Mouse (Mus musculus) gastrocnemius, postnatal 25 days (tissue): Measurements from ENCODE around the gene Lrch1. TPM values are rescaled to one million over a fixed set of nuclear protein-coding genes. Genes with fewer than 3 reads are reported as not detected.

Experiments
- DNase-seq: peaks from one replicate; pipeline ENCODE4 v3.0.0; 2022
- total RNA-seq, 2 experiments: library from RNA; stranded (reverse); gene quantifications; 1 replicate in 1 of 2; 2 replicates in 1 of 2; pipeline ENCODE4 v1.2.3; 2021

Gene Lrch1
- total RNA-seq, 2 experiments from 2014 or later = 4.1 to 4.2 TPM

DNA sequence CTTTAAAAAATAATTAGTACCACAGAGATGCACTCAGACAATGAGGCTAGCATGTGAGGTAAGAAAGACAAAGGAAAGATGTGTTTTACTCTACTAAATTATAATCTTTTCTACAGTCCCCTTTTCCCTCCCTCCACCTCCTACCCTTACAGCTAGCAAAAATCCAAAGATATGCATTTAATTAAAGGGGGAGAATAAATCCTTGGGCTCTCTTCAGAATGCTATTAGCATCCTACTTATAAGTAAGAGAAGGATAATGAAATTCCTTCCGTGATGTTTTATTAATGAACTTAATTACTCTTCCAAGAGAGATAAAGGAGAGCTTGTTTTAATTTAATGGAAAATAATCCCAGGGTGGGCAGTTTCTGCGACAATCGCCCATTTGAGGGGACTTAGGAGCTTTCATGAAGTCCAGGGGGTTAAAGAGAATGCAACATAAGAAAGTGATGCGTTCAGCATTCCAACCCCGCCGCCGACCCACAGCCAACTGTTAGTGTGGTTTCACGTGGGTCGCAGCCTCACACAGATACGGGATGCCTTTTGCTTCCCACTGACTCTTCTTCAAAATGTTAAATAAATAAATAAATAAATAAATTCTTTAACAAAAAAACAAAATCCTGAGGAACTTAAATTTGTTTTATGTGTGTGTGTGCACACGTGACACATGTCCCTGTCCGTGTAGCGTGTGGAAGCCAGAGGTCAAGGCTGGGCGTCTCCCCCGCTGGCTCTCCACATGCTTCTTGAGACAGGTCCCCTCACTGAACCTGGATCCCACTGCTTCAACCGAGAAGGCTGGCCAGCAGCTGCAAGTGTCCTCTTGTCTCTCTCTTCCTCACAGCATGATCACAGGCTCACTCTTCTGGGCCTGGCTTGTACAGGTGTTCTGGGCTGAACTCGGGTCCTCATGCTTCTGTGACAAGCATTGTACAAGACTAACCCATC lies 132.6 kb downstream of the Lrch1 start:
- no peak for DNase-seq

DNA sequence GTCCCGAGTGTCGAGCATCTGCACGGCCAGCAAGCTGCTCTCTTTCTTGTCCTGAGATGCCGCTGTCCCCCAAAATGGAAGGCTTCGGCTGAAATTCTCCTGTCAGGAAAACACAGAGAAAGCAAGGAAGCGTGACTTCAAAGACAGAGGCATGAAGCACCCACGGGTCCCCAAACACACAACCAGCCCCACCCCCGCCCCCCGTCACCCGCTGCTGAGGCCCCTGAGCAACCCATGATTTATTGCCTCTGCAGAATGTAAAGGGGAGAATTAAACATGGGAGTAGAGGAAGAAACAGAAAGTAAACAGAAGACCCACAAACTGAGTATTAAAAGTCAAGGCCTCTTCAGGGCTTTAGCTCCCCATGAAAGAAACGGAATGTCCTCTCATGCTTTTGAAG lies 136.1 kb downstream of the Lrch1 start:
- DNase-seq = no peak

DNA sequence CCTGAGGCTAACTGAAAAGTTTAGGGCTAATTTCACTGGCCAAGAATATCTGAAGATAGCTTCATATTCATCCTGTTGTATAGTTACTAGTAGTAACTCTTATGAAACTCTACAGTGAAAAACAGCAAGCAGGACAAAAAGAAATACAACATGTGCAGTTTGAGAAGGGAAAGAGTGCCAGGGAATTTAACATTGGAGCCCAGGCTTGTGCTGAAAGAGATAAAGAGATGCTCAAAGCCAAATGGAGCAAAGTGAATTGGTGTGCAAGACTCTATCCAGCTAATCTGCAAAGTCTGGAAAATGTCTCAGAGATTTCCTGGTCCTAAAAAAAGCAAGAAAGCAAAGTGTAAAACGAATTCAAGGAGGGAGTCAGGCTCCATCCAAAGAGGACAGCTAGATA lies 145.7 kb downstream of the Lrch1 start:
- DNase-seq = no peak

DNA sequence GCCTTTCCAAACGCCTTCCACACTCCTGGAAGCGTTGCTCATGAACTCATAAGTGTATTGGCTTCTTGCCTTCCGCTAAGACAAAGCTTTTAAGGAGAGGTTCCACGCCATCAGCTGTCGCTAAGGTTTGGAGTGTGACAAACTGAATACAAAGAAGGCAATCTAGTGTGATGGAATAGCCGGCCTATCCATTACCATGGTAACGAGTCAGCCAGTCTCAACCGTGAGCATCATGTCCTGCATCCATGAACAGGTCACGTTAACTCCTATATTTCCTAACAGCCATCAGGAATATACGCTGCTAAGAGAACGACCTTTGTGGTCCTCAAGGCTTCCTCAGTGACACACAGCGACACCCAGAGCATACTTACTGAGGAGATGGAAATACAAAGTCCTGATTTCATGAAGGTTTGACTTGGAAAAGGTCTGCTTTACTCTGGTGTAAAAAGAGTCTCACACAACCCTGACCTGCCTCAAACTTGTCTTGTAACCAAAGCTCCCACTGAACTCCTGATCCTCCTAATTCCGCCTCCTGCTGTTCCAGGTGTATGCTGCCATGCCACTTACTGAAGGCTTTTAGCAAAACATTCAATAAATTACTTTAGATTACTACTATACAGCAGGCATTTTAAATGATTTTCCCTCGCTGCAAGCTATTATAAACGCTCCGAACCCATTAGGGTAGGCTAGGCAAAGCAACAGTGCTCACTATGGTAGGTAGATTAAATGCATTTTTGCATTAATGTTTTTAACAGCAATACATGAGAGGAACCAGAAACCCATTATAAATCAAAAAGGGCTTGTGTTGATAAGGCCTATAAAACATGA lies 149.4 kb downstream of the Lrch1 start:
- DNase-seq = no peak

GRCm38 (mm10) chr14:74797386-74798062 lies 150.2 kb downstream of the Lrch1 start:
- DNase-seq = no peak

DNA sequence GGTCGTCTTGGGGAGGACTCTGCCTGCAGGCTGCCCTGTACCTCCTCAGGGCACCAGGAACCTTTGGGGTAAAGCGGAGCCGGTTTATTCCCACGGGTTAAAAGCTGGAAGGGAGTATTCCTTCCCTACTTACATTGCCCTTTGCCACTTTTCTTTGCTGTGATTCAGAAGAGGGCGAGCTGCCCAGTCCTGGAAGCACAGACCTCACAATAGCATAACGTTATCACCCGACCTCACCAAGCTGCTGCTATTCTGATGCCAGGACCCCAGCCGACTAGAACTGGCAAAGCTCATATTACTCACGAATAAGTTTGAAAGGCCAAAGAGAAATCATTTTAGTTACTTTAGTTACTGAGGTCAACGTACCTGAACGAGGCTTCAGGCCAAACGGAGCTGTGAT lies 152.7 kb downstream of the Lrch1 start:
- DNase-seq = no peak

DNA sequence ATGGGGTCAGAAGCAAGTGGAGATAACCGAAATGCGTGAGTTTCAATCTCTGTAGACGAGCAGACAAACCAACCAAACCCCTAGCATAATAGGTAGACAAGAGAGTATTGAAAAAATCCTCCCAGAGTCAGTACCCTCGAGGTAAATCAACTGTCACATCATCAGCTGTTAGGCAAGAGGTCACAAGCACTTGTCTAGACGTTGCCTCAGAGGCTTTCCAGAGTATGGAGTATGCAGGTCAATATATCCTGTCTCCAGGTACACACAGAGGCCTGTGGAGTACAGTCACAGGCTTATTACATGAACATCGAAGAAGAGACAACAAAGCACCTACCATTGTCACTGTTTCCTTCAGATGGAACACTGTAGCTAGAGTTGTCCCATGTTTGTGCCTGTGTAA lies 154.9 kb downstream of the Lrch1 start:
- DNase-seq = no peak

DNA sequence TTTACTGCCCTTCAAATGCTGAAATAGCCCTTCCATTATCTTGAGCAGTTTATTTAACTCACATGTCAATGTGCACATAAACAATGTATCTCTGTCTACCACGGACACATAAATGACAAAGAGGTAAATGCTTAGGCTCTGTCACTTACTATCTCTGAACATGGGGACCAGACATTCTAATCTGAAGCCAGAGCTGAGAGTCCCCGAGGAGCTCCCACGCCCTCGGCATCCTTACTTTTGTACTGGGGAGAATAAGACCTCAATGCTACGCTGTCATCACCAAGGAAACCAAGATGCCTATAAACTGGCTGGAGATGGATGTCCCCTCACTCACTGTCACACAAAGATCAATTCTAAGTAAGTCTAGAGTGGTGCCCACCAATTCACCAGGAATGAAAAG lies 157.1 kb downstream of the Lrch1 start:
- no peak for DNase-seq

DNA sequence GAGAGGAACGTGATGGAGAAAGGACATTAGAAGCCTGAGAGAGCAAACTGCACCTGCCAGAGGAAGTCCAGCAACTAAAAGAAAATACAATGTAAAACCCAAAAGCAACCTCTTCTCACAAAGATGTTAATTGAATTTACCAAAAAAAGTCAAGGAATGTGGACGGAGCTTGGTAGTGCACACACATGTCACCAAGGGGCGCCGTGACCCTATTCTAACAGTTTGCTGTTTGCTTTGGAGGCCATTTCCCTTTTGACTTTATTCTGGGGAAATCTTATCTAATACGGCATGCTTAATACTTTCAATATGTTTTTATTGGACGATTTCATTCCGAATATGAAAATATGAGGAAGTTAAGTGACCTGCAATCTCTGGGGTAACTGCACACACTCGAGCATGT lies 158.9 kb downstream of the Lrch1 start:
- DNase-seq = no peak

GRCm38 (mm10) chr14:74787717-74788116 lies 160.0 kb downstream of the Lrch1 start:
- no peak for DNase-seq

- no peak for DNase-seq
Observed at GRCm38 (mm10) chr14:74784243-74784934, 163.3 kb downstream of the Lrch1 start.

GRCm38 (mm10) chr14:74774046-74774619 lies 173.5 kb downstream of the Lrch1 start:
- DNase-seq = no peak

- DNase-seq = no peak
Observed at GRCm38 (mm10) chr14:74767892-74768291, 179.8 kb downstream of the Lrch1 start.

- peak; percentile 39 for DNase-seq
Observed at GRCm38 (mm10) chr14:74764191-74764918, 183.3 kb downstream of the Lrch1 start.

DNA sequence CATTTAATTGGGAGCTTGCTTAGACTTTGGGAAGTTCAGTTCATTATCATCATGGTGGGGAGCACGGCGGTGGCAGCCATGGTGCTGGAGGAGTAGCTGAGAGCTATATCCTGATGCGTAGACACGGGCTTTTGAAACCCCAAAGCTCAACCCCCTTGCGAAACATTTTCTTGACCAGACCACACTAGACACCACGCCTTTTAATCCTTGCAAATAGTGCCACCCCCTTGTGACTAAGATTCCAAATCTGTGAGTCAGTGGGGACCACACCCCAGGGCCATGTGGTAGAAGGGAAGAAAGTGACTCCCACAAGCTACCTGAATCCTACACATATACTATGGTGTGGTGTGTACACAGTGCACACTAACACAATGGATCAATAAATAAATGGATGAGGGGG lies 210.8 kb downstream of the Lrch1 start:
- no peak for DNase-seq

DNA sequence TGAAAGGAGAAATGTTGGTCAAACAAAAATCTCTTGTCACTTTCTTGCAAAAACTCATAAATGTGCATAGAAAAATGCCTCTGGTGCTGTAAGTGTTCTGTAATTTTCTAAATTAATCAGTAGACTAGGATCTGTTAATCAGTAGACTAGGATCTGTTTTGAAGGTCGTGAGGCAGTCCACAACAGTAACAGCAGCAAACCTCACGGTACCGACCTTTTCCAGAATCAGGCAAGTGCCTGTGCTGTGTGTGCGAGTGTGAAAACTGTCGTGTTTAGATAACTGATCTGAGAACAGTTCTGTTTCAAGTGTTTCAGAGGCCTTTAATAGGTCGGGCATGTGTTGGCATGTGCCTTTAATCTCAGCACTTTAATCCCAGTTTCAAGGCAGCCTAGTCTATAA lies 212.2 kb downstream of the Lrch1 start:
- no peak for DNase-seq

GRCm38 (mm10) chr14:74733397-74733796 lies 214.3 kb downstream of the Lrch1 start:
- no peak for DNase-seq

GRCm38 (mm10) chr14:74732079-74732783 lies 215.4 kb downstream of the Lrch1 start, which contains the start of gene Esd:
Gene Esd, plus strand, starts transcription at chr14:74732297.
- peak; percentile 93 for DNase-seq

- DNase-seq = no peak
Observed at GRCm38 (mm10) chr14:74731221-74732078, 216.2 kb downstream of the Lrch1 start.
